Mouse (Mus musculus) cerebellum, adult 2 months (tissue): ENCODE measurements around the gene Ulk4.

Experiments used
- CTCF ChIP-seq: fragments of 200-500 bp; IDR thresholded peaks from 2 replicates; pipeline ENCODE4 v1.5.1; 2011; ENCODE audit warnings: low read depth, mild to moderate bottlenecking, control low read depth, low read length, moderate library complexity, borderline replicate concordance; ENCODE audit not compliant: insufficient read depth
- POLR2A ChIP-seq: fragments of 200-500 bp; IDR thresholded peaks from 2 replicates; pipeline ENCODE4 v1.6.1; 2011; ENCODE audit warnings: low read length, control low read depth, borderline replicate concordance; ENCODE audit not compliant: insufficient read depth

DNA sequence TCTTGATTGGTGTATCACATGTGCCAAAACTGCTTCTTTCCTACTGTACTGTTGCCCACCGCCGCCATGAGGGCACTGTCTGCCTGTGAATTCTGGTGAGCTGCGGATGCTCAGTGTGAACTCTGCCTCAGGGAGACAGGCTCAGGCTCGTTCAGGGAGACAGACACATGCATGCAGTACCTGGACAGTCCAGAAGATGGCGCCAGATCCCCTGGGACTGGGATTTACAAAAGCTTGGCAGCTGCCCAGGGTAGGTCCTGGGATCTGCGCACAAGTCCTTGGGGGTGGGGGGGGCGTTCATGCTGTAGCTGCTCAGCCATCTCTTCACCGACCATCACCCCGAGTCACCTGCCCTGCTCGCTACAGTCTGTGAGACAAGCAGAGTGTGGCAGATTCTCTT, 168.9 kb downstream of the Ulk4 start:
- no peak for TF ChIP-seq POLR2A
- peak; percentile 93 for TF ChIP-seq CTCF
